Mouse (Mus musculus): ENCODE measurements at regions not wholly inside any gene's neighbourhood (a gene's known extent, or its start where the extent isn't known, plus 50 kb on each side); places are given as distances from the start of the nearest gene placed in this dataset.

- no peak overlapping the region for H3ac ChIP-seq (ENCODE audit: control insufficient read depth, insufficient read length)
- H3K4me2 ChIP-seq (ENCODE audit: low read depth) = no peak overlapping the region
- no peak for TF ChIP-seq E2F4 (IDR thresholded peaks at IDR 0.05; ENCODE audit: insufficient read depth)
- no peak for TF ChIP-seq REST (IDR thresholded peaks at IDR 0.05; ENCODE audit: insufficient read depth, insufficient read length)
- no peak for TF ChIP-seq USF1 (IDR thresholded peaks at IDR 0.05; ENCODE audit: low read depth)
- TF ChIP-seq POLR2AphosphoS2 (IDR thresholded peaks at IDR 0.05; ENCODE audit: insufficient read length, low read depth) = no peak
- TF ChIP-seq CEBPB (IDR thresholded peaks at IDR 0.05; ENCODE audit: insufficient read depth, poor library complexity, severe bottlenecking) = no peak
- no peak for TF ChIP-seq POLR2A (IDR thresholded peaks at IDR 0.05; ENCODE audit: insufficient read length, low read depth)
- TF ChIP-seq SRF (IDR thresholded peaks at IDR 0.05; ENCODE audit: control insufficient read depth, insufficient read length, low read depth) = no peak
- no peak for TF ChIP-seq MAX (IDR thresholded peaks at IDR 0.05; ENCODE audit: low read depth)
- no peak for TF ChIP-seq TCF3 (IDR thresholded peaks at IDR 0.05; ENCODE audit: insufficient read length, low read depth)
- TF ChIP-seq TCF12 (IDR thresholded peaks at IDR 0.05; ENCODE audit: insufficient read depth, poor library complexity, severe bottlenecking) = no peak
- TF ChIP-seq MYOG (IDR thresholded peaks at IDR 0.05; ENCODE audit: control insufficient read depth in 1 of 3, insufficient read depth in 1 of 3, insufficient read length in 2 of 3, low read depth in 2 of 3) = no peak
- TF ChIP-seq MYOD1 (IDR thresholded peaks at IDR 0.05; ENCODE audit: control insufficient read depth in 1 of 3, insufficient read length in 2 of 3, low read depth in 2 of 3) = no peak
- no peaks in the 10 kb centered on the region for H3K36me3 ChIP-seq (ENCODE audit: control insufficient read depth, insufficient read depth)
- H3K79me2 ChIP-seq (ENCODE audit: control insufficient read depth, insufficient read depth) = no peaks in the 10 kb centered on the region
- H3K4me3 ChIP-seq = no peak overlapping the region
- no peaks in the 10 kb centered on the region for H3K27me3 ChIP-seq (ENCODE audit: control insufficient read depth, insufficient read depth, insufficient read length)
Measured at GRCm38 (mm10) chr16:62981821-62982220, 127.7 kb downstream of the Pros1 start.

GRCm38 (mm10) chr16:62982558-62982957 lies 128.5 kb downstream of the Pros1 start:
- no peak overlapping the region for H3ac ChIP-seq (ENCODE audit: control insufficient read depth, insufficient read length)
- no peaks in the 10 kb centered on the region for H3K79me2 ChIP-seq (ENCODE audit: control insufficient read depth, insufficient read depth)
- H3K4me2 ChIP-seq (ENCODE audit: low read depth) = no peak overlapping the region
- no peaks in the 10 kb centered on the region for H3K36me3 ChIP-seq (ENCODE audit: control insufficient read depth, insufficient read depth)
- TF ChIP-seq MAX (IDR thresholded peaks at IDR 0.05; ENCODE audit: low read depth) (no peak), POLR2A (IDR thresholded peaks at IDR 0.05; ENCODE audit: insufficient read length, low read depth) (no peak)
- no peaks in the 10 kb centered on the region for H3K27me3 ChIP-seq (ENCODE audit: control insufficient read depth, insufficient read depth, insufficient read length)
- no peak overlapping the region for H3K4me3 ChIP-seq

GRCm38 (mm10) chr16:62995555-62995954 lies 141.4 kb downstream of the Pros1 start:
- H3K4me3 ChIP-seq = no peak overlapping the region
- H3K4me2 ChIP-seq (ENCODE audit: low read depth) = no peak overlapping the region
- no peaks in the 10 kb centered on the region for H3K79me2 ChIP-seq (ENCODE audit: control insufficient read depth, insufficient read depth)
- no peaks in the 10 kb centered on the region for H3K36me3 ChIP-seq (ENCODE audit: control insufficient read depth, insufficient read depth)
- no peak overlapping the region for H3ac ChIP-seq (ENCODE audit: control insufficient read depth, insufficient read length)
- no peaks in the 10 kb centered on the region for H3K27me3 ChIP-seq (ENCODE audit: control insufficient read depth, insufficient read depth, insufficient read length)
- no peak for TF ChIP-seq TCF3 (IDR thresholded peaks at IDR 0.05; ENCODE audit: insufficient read length, low read depth)
- TF ChIP-seq POLR2AphosphoS2 (IDR thresholded peaks at IDR 0.05; ENCODE audit: insufficient read length, low read depth) = no peak
- TF ChIP-seq MYOD1 (IDR thresholded peaks at IDR 0.05; ENCODE audit: control insufficient read depth in 1 of 3, insufficient read length in 2 of 3, low read depth in 2 of 3) = no peak
- no peak for TF ChIP-seq MYOG (IDR thresholded peaks at IDR 0.05; ENCODE audit: control insufficient read depth in 1 of 3, insufficient read depth in 1 of 3, insufficient read length in 2 of 3, low read depth in 2 of 3)
- no peak for TF ChIP-seq CEBPB (IDR thresholded peaks at IDR 0.05; ENCODE audit: insufficient read depth, poor library complexity, severe bottlenecking)
- TF ChIP-seq MAX (IDR thresholded peaks at IDR 0.05; ENCODE audit: low read depth) = no peak
- no peak for TF ChIP-seq USF1 (IDR thresholded peaks at IDR 0.05; ENCODE audit: low read depth)
- TF ChIP-seq POLR2A (IDR thresholded peaks at IDR 0.05; ENCODE audit: insufficient read length, low read depth) = no peak

GRCm38 (mm10) chr16:63011151-63011734 lies 157.1 kb downstream of the Pros1 start:
- H3K36me3 ChIP-seq (ENCODE audit: control insufficient read depth, insufficient read depth) = no peaks in the 10 kb centered on the region
- H3K79me2 ChIP-seq (ENCODE audit: control insufficient read depth, insufficient read depth) = no peaks in the 10 kb centered on the region
- no peak overlapping the region for H3K4me3 ChIP-seq
- no peak for TF ChIP-seq SRF (IDR thresholded peaks at IDR 0.05; ENCODE audit: control insufficient read depth, insufficient read length, low read depth)
- no peak overlapping the region for H3K4me2 ChIP-seq (ENCODE audit: low read depth)
- H3ac ChIP-seq (ENCODE audit: control insufficient read depth, insufficient read length) = no peak overlapping the region
- H3K27me3 ChIP-seq (ENCODE audit: control insufficient read depth, insufficient read depth, insufficient read length) = no peaks in the 10 kb centered on the region

GRCm38 (mm10) chr16:63014453-63014852 lies 160.3 kb downstream of the Pros1 start:
- H3ac ChIP-seq (ENCODE audit: control insufficient read depth, insufficient read length) = no peak overlapping the region
- TF ChIP-seq TCF3 (IDR thresholded peaks at IDR 0.05; ENCODE audit: insufficient read length, low read depth) (no peak), TCF12 (IDR thresholded peaks at IDR 0.05; ENCODE audit: insufficient read depth, poor library complexity, severe bottlenecking) (no peak), E2F4 (IDR thresholded peaks at IDR 0.05; ENCODE audit: insufficient read depth) (no peak), REST (IDR thresholded peaks at IDR 0.05; ENCODE audit: insufficient read depth, insufficient read length) (no peak), POLR2A (IDR thresholded peaks at IDR 0.05; ENCODE audit: insufficient read length, low read depth) (no peak)
- no peak overlapping the region for H3K4me2 ChIP-seq (ENCODE audit: low read depth)
- no peak overlapping the region for H3K4me3 ChIP-seq
- no peaks in the 10 kb centered on the region for H3K36me3 ChIP-seq (ENCODE audit: control insufficient read depth, insufficient read depth)
- H3K79me2 ChIP-seq (ENCODE audit: control insufficient read depth, insufficient read depth) = no peaks in the 10 kb centered on the region
- H3K27me3 ChIP-seq (ENCODE audit: control insufficient read depth, insufficient read depth, insufficient read length) = no peaks in the 10 kb centered on the region

- no peaks in the 10 kb centered on the region for H3K79me2 ChIP-seq (ENCODE audit: control insufficient read depth, insufficient read depth)
- H3K27me3 ChIP-seq (ENCODE audit: control insufficient read depth, insufficient read depth, insufficient read length) = no peaks in the 10 kb centered on the region
- no peaks in the 10 kb centered on the region for H3K36me3 ChIP-seq (ENCODE audit: control insufficient read depth, insufficient read depth)
- H3K4me2 ChIP-seq (ENCODE audit: low read depth) = no peak overlapping the region
- no peak for TF ChIP-seq MAX (IDR thresholded peaks at IDR 0.05; ENCODE audit: low read depth)
- no peak overlapping the region for H3ac ChIP-seq (ENCODE audit: control insufficient read depth, insufficient read length)
- H3K4me3 ChIP-seq = no peak overlapping the region
Measured at GRCm38 (mm10) chr16:63016144-63016543, 162.0 kb downstream of the Pros1 start.
